Comparison of ENCODE assay signal across 8 mouse cellular contexts in genomic region chr1:191834825-191835224, GRCm38 (mm10). TPM values are rescaled to one million over a fixed set of nuclear protein-coding genes. Genes with fewer than 3 reads are reported as not detected.
DNase-seq lines count a peak whose midpoint lies in the region; ATAC-seq and TF ChIP-seq lines count a peak whose summit lies in the region.

No protein-coding gene starts in this region.

- DNase-seq in G1E (ENCODE audit: low spot score), result peak; percentile 77
- peak; percentile 63 for DNase-seq in c-Kit-positive CD71-negative TER-119-negative erythroid progenitor cells, embryonic 14.5 days (ENCODE audit: low read depth)
- peak; percentile 73 to 76 for DNase-seq in heart, postnatal 36 days
- peak; percentile 36 to 68 for DNase-seq in layer of hippocampus, adult 18-20 months (ENCODE audit: low spot score in 2 of 2)
- DNase-seq in lung, postnatal 10 days, result peak; percentile 81
- DNase-seq in retina, postnatal 1 day, result peak; percentile 77
- peak; percentile 56 for DNase-seq in urinary bladder, adult 2 months (ENCODE audit: low spot score)

- intact Hi-C loops in heart, postnatal 36 days (cut with DNase I), result loop anchor here (1.0 kb wide), 3 partner anchors 72 to 258 kb away; no protein-coding TSS in a partner anchor

- ATAC-seq in G1E (ENCODE audit: extremely low read depth, insufficient number of reproducible peaks, low FRiP score, poor library complexity, severe bottlenecking), result peak; percentile 60
- peak; percentile 67; the same call in 1 of the 2 replicates for ATAC-seq in forebrain, embryonic 15.5 days (replicated peaks)

- no peak overlapping the region for H3K27ac ChIP-seq in forebrain, embryonic 15.5 days (replicated peaks)

- no peak overlapping the region; the same call in 1 of the 2 replicates for H3K4me3 ChIP-seq in G1E (ENCODE audit: low read depth, low read length)
- no peak overlapping the region for H3K4me3 ChIP-seq in forebrain, embryonic 15.5 days

- TF ChIP-seq CTCF in G1E (IDR thresholded peaks at IDR 0.05; ENCODE audit: low read depth, low read length), result peak; percentile 50; the same call in 1 of the 2 replicates

- H3K36me3 ChIP-seq in G1E (replicated peaks), result peaks cover 48% of the 10 kb centered on the region
- 0 out of 2 replicates have a peak, but pooled peaks cover 14% of the 10 kb centered on the region for H3K36me3 ChIP-seq in forebrain, embryonic 15.5 days

- 10% methylated on average over 19 of the region's 19 CpGs for WGBS in forebrain, embryonic 15.5 days

- peaks cover 27% of the 10 kb centered on the region for H3K4me1 ChIP-seq in G1E (ENCODE audit: insufficient read depth, low read depth, low read length)
- H3K4me1 ChIP-seq in forebrain, embryonic 15.5 days, result no peaks in the 10 kb centered on the region

- H3K27me3 ChIP-seq in G1E (ENCODE audit: insufficient read depth, low read length), result no peaks in the 10 kb centered on the region
- H3K27me3 ChIP-seq in forebrain, embryonic 15.5 days, result no peaks in the 10 kb centered on the region

- H3K9ac ChIP-seq in forebrain, embryonic 15.5 days (replicated peaks), result no peak overlapping the region

- H3K4me2 ChIP-seq in forebrain, embryonic 15.5 days (replicated peaks), result no peak overlapping the region

- no peaks in the 10 kb centered on the region for H3K9me3 ChIP-seq in G1E (replicated peaks)
- no peaks in the 10 kb centered on the region for H3K9me3 ChIP-seq in forebrain, embryonic 15.5 days

RNA-seq across cellular contexts. Expression of gene Nek2, which starts 13.6 kb away (rescaled TPM):
- total RNA-seq in G1E (2014; fragmentation: Nextera tagmentation) (42.0 and 61.9 TPM in 2 replicates), G1E (2017) (39.2 and 40.6 TPM in 2 replicates)
- 11.5 and 17.3 TPM in 2 replicates for polyA plus RNA-seq in G1E (2012)
- polyA plus RNA-seq in forebrain, embryonic 15.5 days (2015; fragmentation: Nextera tagmentation; extraction: Ambion mirVana), result 21.2 and 22.4 TPM in 2 replicates
- under 1 TPM; 0.53 to 0.70 TPM for total RNA-seq in heart, postnatal 36 days (2021)
- total RNA-seq in layer of hippocampus, adult 18-20 months (2021), result 1 to 10 TPM; 1.2 to 1.3 TPM
- 0.81 and 1.1 TPM in 2 replicates for polyA plus RNA-seq in urinary bladder, adult 2 months (2012; rRNA removed)

Comparison
In these comparisons a context has a peak if more than half of its experiments do, and no peak if none do; other contexts are left out.
1. RNA of gene Nek2, which starts 13.6 kb away (total RNA-seq): 39.2 to 61.9 TPM in G1E; 1.2 to 1.3 TPM in layer of hippocampus, adult 18-20 months and 0.53 to 0.70 TPM in heart, postnatal 36 days; every median in the first group is over 10 times any median in the second.
2. Peak in every context shown above with its lines, with median percentiles within 50 percentile points of each other: DNase-seq.